Comparison of ENCODE assay signal across 13 mouse cellular contexts in genomic region chr9:41585012-41585411, GRCm38 (mm10).
DNase-seq lines count a peak whose midpoint lies in the region; ATAC-seq and TF ChIP-seq lines count a peak whose summit lies in the region.
"Had no signal": no experiment of that assay in that cellular context is flagged by ENCODE, and none has a peak within 500 bp of the region (broad histone marks: within the 10 kb centered on the region; RNA-seq: fewer than 3 reads in every experiment).

No protein-coding gene starts in this region.

- TF ChIP-seq CTCF in liver, postnatal 0 days (IDR thresholded peaks at IDR 0.05; ENCODE audit: low read depth) = no peak

- no peak for ATAC-seq in liver, embryonic 11.5 days (replicated peaks; ENCODE audit: low FRiP score)
- ATAC-seq in liver, postnatal 0 days = no peak
- ATAC-seq in intestine, embryonic 16.5 days = no peak
- ATAC-seq in neural tube, embryonic 15.5 days (ENCODE audit: low FRiP score) = no peak

- no peaks in the 10 kb centered on the region for H3K36me3 ChIP-seq in liver, embryonic 11.5 days (ENCODE audit: control insufficient read depth, insufficient read depth, low read length)
- no peaks in the 10 kb centered on the region for H3K36me3 ChIP-seq in liver, postnatal 0 days (replicated peaks; ENCODE audit: insufficient read depth, low read length)
- H3K36me3 ChIP-seq in forebrain, embryonic 10.5 days (replicated peaks) = peaks cover 46% of the 10 kb centered on the region
- H3K36me3 ChIP-seq in intestine, embryonic 16.5 days (ENCODE audit: control insufficient read depth, insufficient read depth, low read length) = no peaks in the 10 kb centered on the region
- peaks cover 8% of the 10 kb centered on the region; the same call in 1 of the 2 replicates for H3K36me3 ChIP-seq in neural tube, embryonic 15.5 days
- H3K36me3 ChIP-seq: G1E; liver, embryonic 13.5 days had no signal

- H3K9me3 ChIP-seq in liver, embryonic 11.5 days (ENCODE audit: control insufficient read depth, low read length) = no peaks in the 10 kb centered on the region
- no peaks in the 10 kb centered on the region for H3K9me3 ChIP-seq in liver, postnatal 0 days (ENCODE audit: low read length)
- H3K9me3 ChIP-seq in forebrain, embryonic 10.5 days = no peaks in the 10 kb centered on the region
- no peaks in the 10 kb centered on the region for H3K9me3 ChIP-seq in intestine, embryonic 16.5 days (ENCODE audit: control insufficient read depth, low read length)
- H3K9me3 ChIP-seq in neural tube, embryonic 15.5 days (replicated peaks) = no peaks in the 10 kb centered on the region
- H3K9me3 ChIP-seq: G1E; liver, embryonic 13.5 days had no signal

- no peaks in the 10 kb centered on the region for H3K4me1 ChIP-seq in liver, embryonic 11.5 days (replicated peaks; ENCODE audit: control insufficient read depth, insufficient read depth, low read length)
- no peaks in the 10 kb centered on the region for H3K4me1 ChIP-seq in liver, postnatal 0 days (ENCODE audit: insufficient read depth)
- H3K4me1 ChIP-seq in forebrain, embryonic 10.5 days = peaks cover 79% of the 10 kb centered on the region
- peaks cover 3% of the 10 kb centered on the region for H3K4me1 ChIP-seq in intestine, embryonic 16.5 days (ENCODE audit: control insufficient read depth, insufficient read depth, low read length)
- H3K4me1 ChIP-seq in neural tube, embryonic 15.5 days = peaks cover 36% of the 10 kb centered on the region
- H3K4me1 ChIP-seq: liver, embryonic 13.5 days had no signal

- no peak overlapping the region for H3K9ac ChIP-seq in liver, embryonic 11.5 days (ENCODE audit: low read depth, low read length)
- no peak overlapping the region for H3K9ac ChIP-seq in liver, postnatal 0 days (replicated peaks)
- no peak overlapping the region for H3K9ac ChIP-seq in intestine, embryonic 16.5 days (ENCODE audit: low read depth, low read length)
- peak overlapping the region; percentile 61 for H3K9ac ChIP-seq in neural tube, embryonic 15.5 days (replicated peaks)
- H3K9ac ChIP-seq: liver, embryonic 13.5 days had no signal

- H3K4me2 ChIP-seq in liver, embryonic 11.5 days = peak overlapping the region; percentile 45
- H3K4me2 ChIP-seq in liver, postnatal 0 days (ENCODE audit: low read depth, low read length) = no peak overlapping the region
- peak overlapping the region; percentile 25; the same call in 1 of the 2 replicates for H3K4me2 ChIP-seq in intestine, embryonic 16.5 days (ENCODE audit: low read depth, low read length)
- peak overlapping the region; percentile 61 for H3K4me2 ChIP-seq in neural tube, embryonic 15.5 days
- H3K4me2 ChIP-seq: liver, embryonic 13.5 days had no signal

- no peak overlapping the region for H3K27ac ChIP-seq in liver, embryonic 11.5 days (ENCODE audit: low read depth, low read length)
- H3K27ac ChIP-seq in liver, postnatal 0 days (ENCODE audit: low read depth) = no peak overlapping the region
- H3K27ac ChIP-seq in forebrain, embryonic 10.5 days = peak overlapping the region; percentile 89
- H3K27ac ChIP-seq in intestine, embryonic 16.5 days (ENCODE audit: low read length) = no peak overlapping the region
- peak overlapping the region; percentile 87 for H3K27ac ChIP-seq in neural tube, embryonic 15.5 days (replicated peaks)
- H3K27ac ChIP-seq: liver, embryonic 13.5 days had no signal

- H3K4me3 ChIP-seq in liver, embryonic 11.5 days (ENCODE audit: low read depth, low read length) = 0 out of 2 replicates have a peak overlapping the region, but pooled peaks have one; percentile 1
- H3K4me3 ChIP-seq in liver, postnatal 0 days (ENCODE audit: low read depth, low read length) = no peak overlapping the region
- H3K4me3 ChIP-seq in forebrain, embryonic 10.5 days = peak overlapping the region; percentile 60
- H3K4me3 ChIP-seq in intestine, embryonic 16.5 days (ENCODE audit: low read length) = 0 out of 2 replicates have a peak overlapping the region, but pooled peaks have one; percentile 18
- peak overlapping the region; percentile 62 for H3K4me3 ChIP-seq in neural tube, embryonic 15.5 days (replicated peaks)
- H3K4me3 ChIP-seq: erythroblast, embryonic 14.5 days; liver, embryonic 13.5 days had no signal

- H3K27me3 ChIP-seq in liver, embryonic 11.5 days (replicated peaks; ENCODE audit: control insufficient read depth, insufficient read depth, low read length) = peaks cover 3% of the 10 kb centered on the region; the same call in 1 of the 2 replicates
- 0 out of 2 replicates have a peak, but pooled peaks cover 14% of the 10 kb centered on the region for H3K27me3 ChIP-seq in liver, postnatal 0 days (ENCODE audit: insufficient read depth, low read length)
- H3K27me3 ChIP-seq in forebrain, embryonic 10.5 days (ENCODE audit: poor library complexity, severe bottlenecking) = no peaks in the 10 kb centered on the region
- no peaks in the 10 kb centered on the region for H3K27me3 ChIP-seq in intestine, embryonic 16.5 days (replicated peaks; ENCODE audit: control insufficient read depth, insufficient read depth, low read length)
- no peaks in the 10 kb centered on the region for H3K27me3 ChIP-seq in neural tube, embryonic 15.5 days (replicated peaks)

- TF ChIP-seq EP300 in liver, postnatal 0 days (IDR thresholded peaks at IDR 0.05; ENCODE audit: low read depth) = no peak

- no peak for DNase-seq in liver, embryonic 11.5 days (ENCODE audit: low spot score)
- no peak for DNase-seq in liver, postnatal 0 days
- DNase-seq in forebrain, embryonic 10.5 days (ENCODE audit: extremely low spot score, low spot score) = no peak
- DNase-seq in right cerebral cortex, postnatal 25 days = no peak
- DNase-seq in ovary, postnatal 10 days (ENCODE audit: low spot score) = no peak
- no peak for DNase-seq in yolk sac, embryonic 10.5 days (ENCODE audit: low spot score)
- DNase-seq: heart, postnatal 36 days; liver, embryonic 13.5 days; thymus, postnatal 14 days had no signal

- WGBS in liver, embryonic 11.5 days = 64% methylated on average over 7 of the region's 7 CpGs
- WGBS in liver, postnatal 0 days (ENCODE audit: insufficient replicate concordance) = 57% methylated on average over 7 of the region's 7 CpGs
- WGBS in forebrain, embryonic 10.5 days = 46% methylated on average over 7 of the region's 7 CpGs
- 36% methylated on average over 7 of the region's 7 CpGs for WGBS in intestine, embryonic 16.5 days
- 9% methylated on average over 7 of the region's 7 CpGs for WGBS in neural tube, embryonic 15.5 days

Comparison
In these comparisons a context has a peak if more than half of its experiments do, and no peak if none do; other contexts are left out.
1. H3K27ac ChIP-seq: peak in forebrain, embryonic 10.5 days (single experiment) and neural tube, embryonic 15.5 days (single experiment); none in liver, embryonic 11.5 days (single experiment), liver, postnatal 0 days (single experiment) and intestine, embryonic 16.5 days (single experiment).